Mouse (Mus musculus) olfactory bulb, adult 2 months (tissue): ENCODE measurements around the gene Armh1.

Experiments
- CTCF ChIP-seq: fragments of 200-500 bp; IDR thresholded peaks from 2 replicates; pipeline ENCODE4 v1.5.1; 2012; ENCODE audit warnings: low read depth, mild to moderate bottlenecking, low read length, moderate library complexity; ENCODE audit not compliant: insufficient read depth
- POLR2A ChIP-seq: fragments of 200-500 bp; IDR thresholded peaks from 2 replicates; pipeline ENCODE4 v1.6.1; 2012; ENCODE audit warnings: mild to moderate bottlenecking, low read depth, low read length, moderate library complexity; ENCODE audit not compliant: insufficient read depth

GRCm38 (mm10) chr4:117278381-117279252 is 26.7 kb upstream of the Armh1 start:
- TF ChIP-seq POLR2A (no peak), CTCF (no peak)
